Mouse (Mus musculus) brown adipose tissue, adult 24 weeks (tissue): ENCODE measurements around the gene Prkn. TPM values are rescaled to one million over a fixed set of nuclear protein-coding genes. Genes with fewer than 3 reads are reported as not detected.

Source experiments
- H3K27ac ChIP-seq: fragments of 200-500 bp; replicated peaks from 2 replicates; pipeline ENCODE4 v1.5.1; 2012; ENCODE audit warnings: low read depth, mild to moderate bottlenecking, low read length
- H3K4me1 ChIP-seq: fragments of 200-500 bp; 2 replicates; pipeline ENCODE4 v1.6.1; 2012; ENCODE audit warnings: low read length, mixed read lengths; ENCODE audit not compliant: control insufficient read depth, insufficient read depth, insufficient read length
- H3K4me3 ChIP-seq: fragments of 200-500 bp; 2 replicates; pipeline ENCODE4 v1.5.1; 2012; ENCODE audit warnings: low read depth, mild to moderate bottlenecking, low read length, moderate library complexity; ENCODE audit not compliant: insufficient read depth
- polyA plus RNA-seq: library from polyadenylated mRNA; stranded (reverse); fragments of >200 nt; gene quantifications from 2 replicates; pipeline ENCODE4 v1.2.4, GENCODE M21; 2012; ENCODE audit not compliant: missing spikeins, insufficient read depth, insufficient read length

Gene Prkn
- polyA plus RNA-seq, 1 experiment: 7.2 TPM

GRCm38 (mm10) chr17:12066054-12066453, 1225.9 kb downstream of the Prkn start:
- Histone ChIP-seq H3K27ac (no peak overlapping the region), H3K4me3 (no peak overlapping the region), H3K4me1 (no peaks in the 10 kb centered on the region)

GRCm38 (mm10) chr17:12076816-12077215, 1236.6 kb downstream of the Prkn start:
- Histone ChIP-seq H3K4me3 (no peak overlapping the region), H3K27ac (no peak overlapping the region), H3K4me1 (no peaks in the 10 kb centered on the region)

- Histone ChIP-seq H3K4me1 (no peaks in the 10 kb centered on the region), H3K27ac (no peak overlapping the region), H3K4me3 (no peak overlapping the region)
Measured at GRCm38 (mm10) chr17:12080656-12081495, 1240.7 kb downstream of the Prkn start.

- H3K4me1 ChIP-seq: no peaks in the 10 kb centered on the region
- H3K27ac ChIP-seq: no peak overlapping the region
- H3K4me3 ChIP-seq: no peak overlapping the region
Measured at GRCm38 (mm10) chr17:12082201-12082600, 1242.0 kb downstream of the Prkn start.

- H3K4me1 ChIP-seq: no peaks in the 10 kb centered on the region
Measured at GRCm38 (mm10) chr17:12090261-12090927, 1250.2 kb downstream of the Prkn start.

GRCm38 (mm10) chr17:12092901-12093564, 1252.8 kb downstream of the Prkn start:
- Histone ChIP-seq H3K4me1 (no peaks in the 10 kb centered on the region), H3K27ac (no peak overlapping the region), H3K4me3 (no peak overlapping the region)

More at GRCm38 (mm10) chr17:12090261-12090927, 1250.2 kb downstream of the Prkn start:
- Histone ChIP-seq H3K4me3 (no peak overlapping the region), H3K27ac (no peak overlapping the region)

- Histone ChIP-seq H3K27ac (no peak overlapping the region), H3K4me3 (no peak overlapping the region), H3K4me1 (no peaks in the 10 kb centered on the region)
Measured at GRCm38 (mm10) chr17:12094016-12094415, 1253.8 kb downstream of the Prkn start.

GRCm38 (mm10) chr17:12094827-12095590, 1254.8 kb downstream of the Prkn start:
- H3K4me1 ChIP-seq: no peaks in the 10 kb centered on the region
- H3K4me3 ChIP-seq: no peak overlapping the region
- H3K27ac ChIP-seq: no peak overlapping the region

GRCm38 (mm10) chr17:12099415-12099814, 1259.2 kb downstream of the Prkn start:
- no peak overlapping the region for H3K27ac ChIP-seq
- no peak overlapping the region for H3K4me3 ChIP-seq
- no peaks in the 10 kb centered on the region for H3K4me1 ChIP-seq

- H3K4me3 ChIP-seq: no peak overlapping the region
- no peaks in the 10 kb centered on the region for H3K4me1 ChIP-seq
- H3K27ac ChIP-seq: no peak overlapping the region
Measured at GRCm38 (mm10) chr17:12102326-12102725, 1262.1 kb downstream of the Prkn start.

GRCm38 (mm10) chr17:12103781-12104180, 1263.6 kb downstream of the Prkn start:
- Histone ChIP-seq H3K27ac (no peak overlapping the region), H3K4me3 (no peak overlapping the region), H3K4me1 (no peaks in the 10 kb centered on the region)

GRCm38 (mm10) chr17:12104245-12104644, 1264.1 kb downstream of the Prkn start:
- no peak overlapping the region for H3K4me3 ChIP-seq
- no peak overlapping the region for H3K27ac ChIP-seq
- H3K4me1 ChIP-seq: no peaks in the 10 kb centered on the region

GRCm38 (mm10) chr17:12104690-12105089, 1264.5 kb downstream of the Prkn start:
- H3K27ac ChIP-seq: no peak overlapping the region
- no peak overlapping the region for H3K4me3 ChIP-seq
- no peaks in the 10 kb centered on the region for H3K4me1 ChIP-seq

- Histone ChIP-seq H3K4me3 (no peak overlapping the region), H3K4me1 (no peaks in the 10 kb centered on the region)
Measured at GRCm38 (mm10) chr17:12106255-12106654, 1266.1 kb downstream of the Prkn start.

More at GRCm38 (mm10) chr17:12106255-12106654, 1266.1 kb downstream of the Prkn start:
- H3K27ac ChIP-seq: no peak overlapping the region
